Mouse (Mus musculus) limb, embryonic 10.5 days (tissue): ENCODE measurements at regions not wholly inside any gene's neighbourhood (a gene's known extent, or its start where the extent isn't known, plus 50 kb on each side); places are given as distances from the start of the nearest gene placed in this dataset.
A peak's percentile ranks its signal among the peaks of the same experiment; 100 is the strongest.

Experiments used
- DNase-seq: peaks from one replicate; pipeline ENCODE4 v3.0.0-alpha.2; 2017; ENCODE audit warnings: low spot score
- H3K27ac ChIP-seq: fragments of 300-500 bp; sonication (generic); 2 replicates; pipeline ENCODE4 v1.5.1; 2016; ENCODE audit warnings: mild to moderate bottlenecking
- H3K27me3 ChIP-seq: fragments of 300-500 bp; sonication (generic); 2 replicates; pipeline ENCODE4 v1.6.1; 2016; ENCODE audit warnings: low read depth, mild to moderate bottlenecking; ENCODE audit not compliant: poor library complexity, severe bottlenecking
- H3K36me3 ChIP-seq: fragments of 300-500 bp; sonication (generic); 2 replicates; pipeline ENCODE4 v1.6.1; 2016; ENCODE audit warnings: mild to moderate bottlenecking, moderate library complexity
- H3K4me1 ChIP-seq: fragments of 300-500 bp; sonication (generic); 2 replicates; pipeline ENCODE4 v1.6.1; 2016
- H3K4me3 ChIP-seq: fragments of 300-500 bp; sonication (generic); 2 replicates; pipeline ENCODE4 v1.5.1; 2016; ENCODE audit warnings: mild to moderate bottlenecking, moderate library complexity
- H3K9me3 ChIP-seq: fragments of 300-500 bp; sonication (generic); replicated peaks from 2 replicates; pipeline ENCODE4 v1.6.1; 2016; ENCODE audit warnings: mild to moderate bottlenecking
- WGBS: fragments of 180-500 bp; shearing (Covaris S2); methylation state at CpG from one replicate; pipeline ENCODE4 v1.1.7; 2016; 5-methylcytosine and 5-hydroxymethylcytosine counted together

GRCm38 (mm10) chr3:35027898-35028297, 377.7 kb downstream of the Sox2 start:
- no peak overlapping the region for H3K27ac ChIP-seq
- peak; percentile 64 for DNase-seq

GRCm38 (mm10) chr3:35029924-35030323, 379.7 kb downstream of the Sox2 start:
- DNase-seq = no peak
- H3K27ac ChIP-seq = no peak overlapping the region
- no peaks in the 10 kb centered on the region for H3K27me3 ChIP-seq
- no peaks in the 10 kb centered on the region for H3K9me3 ChIP-seq
- peaks cover 13% of the 10 kb centered on the region for H3K4me1 ChIP-seq
- H3K4me3 ChIP-seq = no peak overlapping the region
- H3K36me3 ChIP-seq = no peaks in the 10 kb centered on the region
- 92% methylated on average over 8 of the region's 8 CpGs for whole genome bisulfite sequencing

More at GRCm38 (mm10) chr3:35027898-35028297, 377.7 kb downstream of the Sox2 start:
- H3K4me3 ChIP-seq = no peak overlapping the region
- no peaks in the 10 kb centered on the region for H3K27me3 ChIP-seq
- H3K9me3 ChIP-seq = no peaks in the 10 kb centered on the region
- peaks cover 13% of the 10 kb centered on the region for H3K4me1 ChIP-seq
- H3K36me3 ChIP-seq = no peaks in the 10 kb centered on the region
- WGBS = 5% methylated on average over 5 of the region's 5 CpGs

GRCm38 (mm10) chr3:35033587-35033986, 383.4 kb downstream of the Sox2 start:
- 88% methylated on average over 8 of the region's 8 CpGs for WGBS
- no peak for DNase-seq

GRCm38 (mm10) chr3:35035234-35035633, 385.0 kb downstream of the Sox2 start:
- Histone ChIP-seq H3K4me1 (no peaks in the 10 kb centered on the region), H3K27ac (no peak overlapping the region), H3K27me3 (no peaks in the 10 kb centered on the region), H3K36me3 (no peaks in the 10 kb centered on the region), H3K4me3 (no peak overlapping the region), H3K9me3 (no peaks in the 10 kb centered on the region)
- DNase-seq = no peak
- WGBS = 94% methylated on average over 7 of the region's 7 CpGs

More at GRCm38 (mm10) chr3:35033587-35033986, 383.4 kb downstream of the Sox2 start:
- H3K36me3 ChIP-seq = no peaks in the 10 kb centered on the region
- H3K4me1 ChIP-seq = no peaks in the 10 kb centered on the region
- H3K9me3 ChIP-seq = no peaks in the 10 kb centered on the region
- H3K27ac ChIP-seq = no peak overlapping the region
- no peaks in the 10 kb centered on the region for H3K27me3 ChIP-seq
- H3K4me3 ChIP-seq = no peak overlapping the region

GRCm38 (mm10) chr3:35043705-35044104, 393.5 kb downstream of the Sox2 start:
- no peak for DNase-seq
- Histone ChIP-seq H3K9me3 (no peaks in the 10 kb centered on the region), H3K36me3 (no peaks in the 10 kb centered on the region), H3K27me3 (no peaks in the 10 kb centered on the region), H3K27ac (no peak overlapping the region), H3K4me1 (no peaks in the 10 kb centered on the region), H3K4me3 (no peak overlapping the region)
- 79% methylated on average over 2 of the region's 2 CpGs for WGBS

GRCm38 (mm10) chr3:35059438-35059837, 409.2 kb downstream of the Sox2 start:
- H3K27ac ChIP-seq = no peak overlapping the region
- no peak for DNase-seq

GRCm38 (mm10) chr3:35060042-35060441, 409.8 kb downstream of the Sox2 start:
- no peak for DNase-seq
- Histone ChIP-seq H3K36me3 (no peaks in the 10 kb centered on the region), H3K4me3 (no peak overlapping the region), H3K4me1 (no peaks in the 10 kb centered on the region), H3K9me3 (no peaks in the 10 kb centered on the region), H3K27me3 (no peaks in the 10 kb centered on the region), H3K27ac (no peak overlapping the region)
- WGBS = 53% methylated on average over 10 of the region's 10 CpGs

More at GRCm38 (mm10) chr3:35059438-35059837, 409.2 kb downstream of the Sox2 start:
- H3K9me3 ChIP-seq = no peaks in the 10 kb centered on the region
- H3K27me3 ChIP-seq = no peaks in the 10 kb centered on the region
- no peak overlapping the region for H3K4me3 ChIP-seq
- no peaks in the 10 kb centered on the region for H3K36me3 ChIP-seq
- H3K4me1 ChIP-seq = no peaks in the 10 kb centered on the region
- 75% methylated on average over 4 of the region's 4 CpGs for WGBS

GRCm38 (mm10) chr3:35066824-35067223, 416.6 kb downstream of the Sox2 start:
- H3K27me3 ChIP-seq = no peaks in the 10 kb centered on the region
- WGBS = 77% methylated on average over 9 of the region's 9 CpGs
- H3K27ac ChIP-seq = no peak overlapping the region
- no peaks in the 10 kb centered on the region for H3K36me3 ChIP-seq
- no peak for DNase-seq
- no peaks in the 10 kb centered on the region for H3K9me3 ChIP-seq
- H3K4me3 ChIP-seq = no peak overlapping the region
- H3K4me1 ChIP-seq = no peaks in the 10 kb centered on the region

GRCm38 (mm10) chr3:35068586-35068985, 418.4 kb downstream of the Sox2 start:
- H3K27ac ChIP-seq = no peak overlapping the region
- no peaks in the 10 kb centered on the region for H3K9me3 ChIP-seq
- 91% methylated on average over 8 of the region's 8 CpGs for WGBS
- H3K4me1 ChIP-seq = no peaks in the 10 kb centered on the region
- no peaks in the 10 kb centered on the region for H3K27me3 ChIP-seq
- no peak overlapping the region for H3K4me3 ChIP-seq
- no peaks in the 10 kb centered on the region for H3K36me3 ChIP-seq
- no peak for DNase-seq

GRCm38 (mm10) chr3:35071046-35071445, 420.8 kb downstream of the Sox2 start:
- no peak overlapping the region for H3K27ac ChIP-seq
- H3K4me3 ChIP-seq = no peak overlapping the region
- no peaks in the 10 kb centered on the region for H3K4me1 ChIP-seq
- WGBS = 87% methylated on average over 2 of the region's 2 CpGs
- no peaks in the 10 kb centered on the region for H3K9me3 ChIP-seq
- H3K36me3 ChIP-seq = no peaks in the 10 kb centered on the region
- DNase-seq = no peak
- H3K27me3 ChIP-seq = no peaks in the 10 kb centered on the region

- Histone ChIP-seq H3K27me3 (no peaks in the 10 kb centered on the region), H3K4me3 (no peak overlapping the region), H3K9me3 (no peaks in the 10 kb centered on the region), H3K36me3 (no peaks in the 10 kb centered on the region), H3K4me1 (no peaks in the 10 kb centered on the region), H3K27ac (no peak overlapping the region)
- DNase-seq = no peak
- 71% methylated on average over 5 of the region's 5 CpGs for WGBS
These were observed 429.7 kb downstream of the Sox2 start for GRCm38 (mm10) chr3:35079887-35080286.

- Histone ChIP-seq H3K4me1 (peaks cover 8% of the 10 kb centered on the region), H3K4me3 (no peak overlapping the region)
These were observed 434.1 kb downstream of the Sox2 start for GRCm38 (mm10) chr3:35084091-35084867.

GRCm38 (mm10) chr3:35088241-35089080, 438.3 kb downstream of the Sox2 start:
- peaks cover 17% of the 10 kb centered on the region for H3K4me1 ChIP-seq
- H3K27me3 ChIP-seq = no peaks in the 10 kb centered on the region
- H3K9me3 ChIP-seq = no peaks in the 10 kb centered on the region
- H3K4me3 ChIP-seq = no peak overlapping the region
- peak overlapping the region; percentile 14; the same call in 1 of the 2 replicates for H3K27ac ChIP-seq
- H3K36me3 ChIP-seq = no peaks in the 10 kb centered on the region
- DNase-seq = no peak
- 77% methylated on average over 19 of the region's 19 CpGs for WGBS

More at GRCm38 (mm10) chr3:35084091-35084867, 434.1 kb downstream of the Sox2 start:
- H3K27ac ChIP-seq = no peak overlapping the region
- H3K27me3 ChIP-seq = no peaks in the 10 kb centered on the region
- H3K9me3 ChIP-seq = no peaks in the 10 kb centered on the region
- 84% methylated on average over 11 of the region's 11 CpGs for WGBS
- no peak for DNase-seq
- no peaks in the 10 kb centered on the region for H3K36me3 ChIP-seq
